Mouse (Mus musculus): ENCODE measurements around the gene Lce3a. TPM values are rescaled to one million over a fixed set of nuclear protein-coding genes. Genes with fewer than 3 reads are reported as not detected.

Lce3a gene
- polyA plus RNA-seq, 1 experiment from 2014 or later = not detected

DNA sequence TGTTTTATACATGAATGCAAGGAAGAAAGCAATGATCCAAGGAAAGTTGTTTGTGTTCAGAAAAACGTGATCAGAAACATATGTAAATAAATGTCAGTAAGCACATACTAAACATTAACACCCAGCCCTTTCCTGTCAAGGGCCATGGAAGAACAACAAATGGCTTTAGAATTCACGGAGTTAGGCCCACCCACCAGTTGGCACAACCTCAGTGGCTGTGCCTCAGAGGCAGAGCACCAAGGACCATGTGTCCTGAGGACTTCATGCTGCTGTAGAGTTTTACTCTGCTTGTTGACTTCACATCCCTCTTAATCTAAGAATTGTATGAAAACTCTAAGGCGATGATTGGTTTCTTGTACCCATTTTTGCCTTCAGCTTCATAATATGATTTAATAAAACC is 20.8 kb downstream of the Lce3a start:
- peak; percentile 49 for DNase-seq
- WGBS = 33% methylated on average over 3 of the region's 3 CpGs
- no peak overlapping the region for H3K4me3 ChIP-seq (ENCODE audit: low read depth, low read length)
- no peak overlapping the region for H3K27ac ChIP-seq (ENCODE audit: low read depth)
- TF ChIP-seq CTCF (IDR thresholded peaks at IDR 0.05; ENCODE audit: low read depth) = no peak
- no peaks in the 10 kb centered on the region for H3K36me3 ChIP-seq (ENCODE audit: insufficient read depth)
- H3K4me1 ChIP-seq (ENCODE audit: insufficient read depth) = no peaks in the 10 kb centered on the region
- ATAC-seq (ENCODE audit: insufficient read depth) = peak; percentile 65; the same call in 1 of the 2 replicates
- H3K4me2 ChIP-seq = no peak overlapping the region
- no peaks in the 10 kb centered on the region for H3K27me3 ChIP-seq (ENCODE audit: insufficient read depth, low read length)
- no peaks in the 10 kb centered on the region for H3K9me3 ChIP-seq (ENCODE audit: low read depth, low read length)
- H3K9ac ChIP-seq = no peak overlapping the region

DNA sequence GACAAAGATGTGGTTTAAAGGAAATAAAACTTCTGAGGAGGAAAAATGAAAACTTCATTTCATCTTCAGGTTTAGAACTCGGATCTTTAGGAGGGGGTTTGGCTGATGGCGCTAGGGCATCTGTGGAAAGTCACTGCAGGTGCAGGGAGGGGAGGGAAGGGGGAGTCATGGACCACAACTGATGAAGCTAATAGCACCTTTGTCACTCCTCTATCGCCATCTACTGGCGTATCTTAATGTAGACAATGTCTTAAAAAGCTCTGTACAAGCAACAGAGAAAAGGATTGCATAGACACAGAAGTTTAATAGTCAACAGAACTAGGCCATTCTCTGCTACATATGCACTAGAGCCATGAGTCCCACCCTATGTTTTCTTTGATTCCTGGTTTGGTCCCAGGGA is 22.4 kb downstream of the Lce3a start:
- peak; percentile 62 for DNase-seq
- H3K36me3 ChIP-seq (ENCODE audit: insufficient read depth) = no peaks in the 10 kb centered on the region
- ATAC-seq (ENCODE audit: insufficient read depth) = no peak; the same call in 1 of the 2 replicates
- H3K4me3 ChIP-seq (ENCODE audit: low read depth, low read length) = no peak overlapping the region
- H3K9ac ChIP-seq = no peak overlapping the region
- WGBS = 14% methylated on average over 4 of the region's 4 CpGs
- TF ChIP-seq CTCF (IDR thresholded peaks at IDR 0.05; ENCODE audit: low read depth) = peak; percentile 49
- no peak overlapping the region for H3K4me2 ChIP-seq
- no peaks in the 10 kb centered on the region for H3K9me3 ChIP-seq (ENCODE audit: low read depth, low read length)
- H3K4me1 ChIP-seq (ENCODE audit: insufficient read depth) = no peaks in the 10 kb centered on the region
- no peak overlapping the region for H3K27ac ChIP-seq (ENCODE audit: low read depth)
- H3K27me3 ChIP-seq (ENCODE audit: insufficient read depth, low read length) = no peaks in the 10 kb centered on the region

DNA sequence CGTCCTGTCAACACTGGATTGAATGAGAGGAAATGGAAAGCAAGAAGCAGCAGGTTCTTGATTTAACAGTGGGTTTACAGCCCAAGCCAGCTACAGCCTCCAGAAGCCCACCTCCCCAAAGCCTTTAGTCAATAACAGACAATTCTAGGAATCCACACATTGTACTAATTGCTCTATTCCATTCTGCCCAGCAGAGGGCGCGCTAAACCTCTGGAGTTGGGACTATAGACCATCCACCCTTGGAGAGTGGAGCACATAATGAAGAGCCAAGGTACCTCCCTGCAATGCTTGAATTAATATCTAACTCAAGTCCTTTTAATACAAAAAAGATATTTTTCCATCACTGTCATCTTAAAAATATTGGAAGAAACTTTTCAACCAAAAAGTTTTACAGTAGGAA is 23.0 kb downstream of the Lce3a start:
- Histone ChIP-seq H3K27ac (ENCODE audit: low read depth) (no peak overlapping the region), H3K4me2 (no peak overlapping the region), H3K9ac (no peak overlapping the region), H3K4me1 (ENCODE audit: insufficient read depth) (no peaks in the 10 kb centered on the region), H3K36me3 (ENCODE audit: insufficient read depth) (no peaks in the 10 kb centered on the region), H3K27me3 (ENCODE audit: insufficient read depth, low read length) (no peaks in the 10 kb centered on the region), H3K9me3 (ENCODE audit: low read depth, low read length) (no peaks in the 10 kb centered on the region), H3K4me3 (ENCODE audit: low read depth, low read length) (no peak overlapping the region)
- DNase-seq = peak; percentile 66
- ATAC-seq (ENCODE audit: insufficient read depth) = no peak
- TF ChIP-seq CTCF (IDR thresholded peaks at IDR 0.05; ENCODE audit: low read depth) = peak; percentile 61
- 26% methylated on average over 3 of the region's 3 CpGs for WGBS

DNA sequence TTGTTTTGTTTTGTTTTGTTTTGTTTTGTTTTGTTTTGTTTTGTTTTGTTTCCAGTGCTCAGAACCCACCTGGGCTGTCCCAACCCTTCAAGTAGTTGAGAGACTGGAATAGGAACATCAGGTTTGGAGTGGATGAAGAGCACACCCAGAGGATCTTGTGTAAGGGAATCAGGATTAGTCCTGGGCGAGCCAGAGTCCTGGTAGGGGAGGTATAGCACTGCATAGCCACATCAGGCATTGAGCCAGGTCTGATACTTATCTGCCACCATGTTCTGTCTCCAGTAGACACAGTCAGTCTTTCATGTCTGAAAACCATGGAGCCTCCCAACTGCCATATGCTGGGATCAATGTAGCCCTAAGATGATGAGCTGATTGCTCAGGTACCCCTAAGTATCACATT is 31.5 kb downstream of the Lce3a start:
- DNase-seq (no peak), ATAC-seq (ENCODE audit: insufficient read depth) (no peak)
- Histone ChIP-seq H3K4me2 (no peak overlapping the region), H3K4me3 (ENCODE audit: low read depth, low read length) (no peak overlapping the region), H3K9ac (no peak overlapping the region), H3K9me3 (ENCODE audit: low read depth, low read length) (no peaks in the 10 kb centered on the region), H3K27ac (ENCODE audit: low read depth) (no peak overlapping the region), H3K36me3 (ENCODE audit: insufficient read depth) (no peaks in the 10 kb centered on the region), H3K4me1 (ENCODE audit: insufficient read depth) (no peaks in the 10 kb centered on the region), H3K27me3 (ENCODE audit: insufficient read depth, low read length) (no peaks in the 10 kb centered on the region)
- 54% methylated on average over 1 of the region's 1 CpGs for WGBS
- TF ChIP-seq CTCF (IDR thresholded peaks at IDR 0.05; ENCODE audit: low read depth) = no peak

DNA sequence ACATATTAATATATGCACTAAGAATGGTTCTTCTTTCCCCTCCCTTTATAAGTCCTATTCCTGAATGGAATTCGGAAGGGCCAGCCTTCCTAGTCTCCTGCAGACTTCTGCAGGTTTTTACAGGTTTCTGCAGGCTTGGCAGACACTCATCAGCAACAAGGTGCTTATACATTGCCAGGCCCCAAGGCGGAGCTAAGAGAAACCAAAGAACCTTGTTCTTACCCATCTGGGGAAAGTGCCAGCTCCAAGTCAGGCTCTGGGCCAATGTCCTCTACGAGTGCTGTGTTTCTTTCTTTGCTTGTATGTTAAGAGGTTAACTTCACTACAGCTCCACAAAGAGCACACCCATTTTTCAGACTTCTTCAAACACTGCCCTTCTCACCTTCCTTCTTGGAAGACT is 32.0 kb downstream of the Lce3a start:
- H3K4me2 ChIP-seq = no peak overlapping the region
- DNase-seq = peak; percentile 25
- no peak overlapping the region for H3K9ac ChIP-seq
- H3K27ac ChIP-seq (ENCODE audit: low read depth) = no peak overlapping the region
- no peaks in the 10 kb centered on the region for H3K4me1 ChIP-seq (ENCODE audit: insufficient read depth)
- no peak for TF ChIP-seq CTCF (IDR thresholded peaks at IDR 0.05; ENCODE audit: low read depth)
- H3K36me3 ChIP-seq (ENCODE audit: insufficient read depth) = no peaks in the 10 kb centered on the region
- no peak for ATAC-seq (ENCODE audit: insufficient read depth)
- no peak overlapping the region for H3K4me3 ChIP-seq (ENCODE audit: low read depth, low read length)
- no peaks in the 10 kb centered on the region for H3K9me3 ChIP-seq (ENCODE audit: low read depth, low read length)
- WGBS = 53% methylated on average over 3 of the region's 3 CpGs
- no peaks in the 10 kb centered on the region for H3K27me3 ChIP-seq (ENCODE audit: insufficient read depth, low read length)

Other genes starting within 250 kb of the Lce3a start
- not detected in 2 replicates for gene Lce1c, start 247.0 kb downstream of the Lce3a start, polyA plus RNA-seq (2014; fragmentation: Nextera tagmentation; extraction: Ambion mirVana)
- gene Lce1d, start 239.0 kb downstream of the Lce3a start, polyA plus RNA-seq (2014; fragmentation: Nextera tagmentation; extraction: Ambion mirVana) = not detected in 2 replicates
- not detected in 2 replicates for gene Lce1e, start 217.2 kb downstream of the Lce3a start, polyA plus RNA-seq (2014; fragmentation: Nextera tagmentation; extraction: Ambion mirVana)
- gene Lce1f, start 205.9 kb downstream of the Lce3a start, polyA plus RNA-seq (2014; fragmentation: Nextera tagmentation; extraction: Ambion mirVana) = not detected in 2 replicates
- gene Gm38119, start 187.1 kb downstream of the Lce3a start, polyA plus RNA-seq (2014; fragmentation: Nextera tagmentation; extraction: Ambion mirVana) = not detected in 2 replicates
- gene Lce1g, start 173.9 kb downstream of the Lce3a start, polyA plus RNA-seq (2014; fragmentation: Nextera tagmentation; extraction: Ambion mirVana) = not detected in 2 replicates
- gene Lce1h, start 161.2 kb downstream of the Lce3a start, polyA plus RNA-seq (2014; fragmentation: Nextera tagmentation; extraction: Ambion mirVana) = not detected in 2 replicates
- not detected in 2 replicates for gene Lce1i, start 147.3 kb downstream of the Lce3a start, polyA plus RNA-seq (2014; fragmentation: Nextera tagmentation; extraction: Ambion mirVana)
- not detected in 2 replicates for gene Lce1j, start 135.7 kb downstream of the Lce3a start, polyA plus RNA-seq (2014; fragmentation: Nextera tagmentation; extraction: Ambion mirVana)
- not detected in 2 replicates for gene Lce1k, start 118.3 kb downstream of the Lce3a start, polyA plus RNA-seq (2014; fragmentation: Nextera tagmentation; extraction: Ambion mirVana)
- not detected in 2 replicates for gene Kprp, start 99.0 kb downstream of the Lce3a start, polyA plus RNA-seq (2014; fragmentation: Nextera tagmentation; extraction: Ambion mirVana)
- not detected in 2 replicates for gene Lce1l, start 74.9 kb downstream of the Lce3a start, polyA plus RNA-seq (2014; fragmentation: Nextera tagmentation; extraction: Ambion mirVana)
- gene 2310050C09Rik, start 56.0 kb downstream of the Lce3a start, polyA plus RNA-seq (2014; fragmentation: Nextera tagmentation; extraction: Ambion mirVana) = not detected in 2 replicates
- gene Lce3b, start 6.7 kb upstream of the Lce3a start, polyA plus RNA-seq (2014; fragmentation: Nextera tagmentation; extraction: Ambion mirVana) = not detected in 2 replicates
- gene Lce3c, start 18.3 kb upstream of the Lce3a start, polyA plus RNA-seq (2014; fragmentation: Nextera tagmentation; extraction: Ambion mirVana) = not detected in 2 replicates
- not detected in 2 replicates for gene Lce3d, start 31.2 kb upstream of the Lce3a start, polyA plus RNA-seq (2014; fragmentation: Nextera tagmentation; extraction: Ambion mirVana)
- not detected in 2 replicates for gene Lce3e, start 40.8 kb upstream of the Lce3a start, polyA plus RNA-seq (2014; fragmentation: Nextera tagmentation; extraction: Ambion mirVana)
- not detected in 2 replicates for gene Lce3f, start 66.0 kb upstream of the Lce3a start, polyA plus RNA-seq (2014; fragmentation: Nextera tagmentation; extraction: Ambion mirVana)
- not detected in 2 replicates for gene Crct1, start 89.5 kb upstream of the Lce3a start, polyA plus RNA-seq (2014; fragmentation: Nextera tagmentation; extraction: Ambion mirVana)
- gene Lce1m, start 92.8 kb upstream of the Lce3a start, polyA plus RNA-seq (2014; fragmentation: Nextera tagmentation; extraction: Ambion mirVana) = not detected in 2 replicates
- not detected in 2 replicates for gene Gm4858, start 142.6 kb upstream of the Lce3a start, polyA plus RNA-seq (2014; fragmentation: Nextera tagmentation; extraction: Ambion mirVana)
- gene Crnn, start 218.6 kb upstream of the Lce3a start, polyA plus RNA-seq (2014; fragmentation: Nextera tagmentation; extraction: Ambion mirVana) = not detected in 2 replicates